Mouse (Mus musculus) c-Kit-positive CD71-positive TER-119-positive erythroid progenitor cells, embryonic 14.5 days (primary cell): ENCODE data around the gene Erbb3.
A peak's percentile ranks its signal among the peaks of the same experiment; 100 is the strongest.

Experiments
- DNase-seq: peaks from one replicate; pipeline ENCODE4 v3.0.0-alpha.2; 2013; ENCODE audit warnings: low spot score

The Erbb3 gene

DNA sequence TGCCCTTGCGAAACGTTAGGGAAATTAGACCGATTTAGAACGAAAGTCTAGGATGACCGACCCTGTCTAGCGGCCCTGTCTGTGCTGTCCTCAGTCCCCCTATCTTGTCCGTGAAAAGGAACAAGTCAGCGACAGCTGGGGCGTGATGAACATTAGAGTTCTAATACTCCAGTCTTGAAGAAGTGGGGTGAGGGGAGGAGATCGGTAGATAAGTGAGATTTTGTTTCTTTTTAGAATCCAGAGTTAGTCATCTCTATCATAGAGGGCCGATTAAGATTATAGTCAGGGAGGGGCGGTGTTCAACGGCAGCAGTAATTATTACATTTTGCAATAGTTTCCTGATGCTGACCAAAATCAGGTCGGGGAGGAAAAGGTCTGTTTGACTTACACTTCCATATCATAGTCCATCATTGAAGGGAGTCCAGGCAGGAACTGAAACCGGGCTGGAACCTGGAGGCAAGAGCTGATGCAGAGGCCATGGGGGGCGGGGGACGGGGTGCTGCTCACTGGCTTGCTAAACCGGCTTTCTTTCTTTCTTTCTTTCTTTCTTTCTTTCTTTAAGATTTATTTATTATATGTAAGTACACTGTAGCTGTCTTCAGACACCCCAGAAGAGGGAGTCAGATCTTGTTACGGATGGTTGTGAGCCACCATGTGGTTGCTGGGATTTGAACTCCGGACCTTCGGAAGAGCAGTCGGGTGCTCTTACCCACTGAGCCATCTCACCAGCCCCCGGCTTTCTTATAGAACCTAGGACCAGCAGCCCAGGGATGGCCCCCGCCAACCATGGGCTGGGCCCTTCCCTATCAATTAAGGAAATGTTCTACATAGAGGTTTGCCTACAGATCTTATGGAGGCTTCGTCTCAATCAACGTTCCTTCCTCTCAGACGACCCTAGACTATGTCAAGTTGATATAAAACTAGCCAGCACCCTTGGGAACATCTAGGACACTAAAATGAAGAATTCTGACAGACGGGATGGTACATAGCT is 62.8 kb downstream of the Erbb3 start:
- DNase-seq = no peak

DNA sequence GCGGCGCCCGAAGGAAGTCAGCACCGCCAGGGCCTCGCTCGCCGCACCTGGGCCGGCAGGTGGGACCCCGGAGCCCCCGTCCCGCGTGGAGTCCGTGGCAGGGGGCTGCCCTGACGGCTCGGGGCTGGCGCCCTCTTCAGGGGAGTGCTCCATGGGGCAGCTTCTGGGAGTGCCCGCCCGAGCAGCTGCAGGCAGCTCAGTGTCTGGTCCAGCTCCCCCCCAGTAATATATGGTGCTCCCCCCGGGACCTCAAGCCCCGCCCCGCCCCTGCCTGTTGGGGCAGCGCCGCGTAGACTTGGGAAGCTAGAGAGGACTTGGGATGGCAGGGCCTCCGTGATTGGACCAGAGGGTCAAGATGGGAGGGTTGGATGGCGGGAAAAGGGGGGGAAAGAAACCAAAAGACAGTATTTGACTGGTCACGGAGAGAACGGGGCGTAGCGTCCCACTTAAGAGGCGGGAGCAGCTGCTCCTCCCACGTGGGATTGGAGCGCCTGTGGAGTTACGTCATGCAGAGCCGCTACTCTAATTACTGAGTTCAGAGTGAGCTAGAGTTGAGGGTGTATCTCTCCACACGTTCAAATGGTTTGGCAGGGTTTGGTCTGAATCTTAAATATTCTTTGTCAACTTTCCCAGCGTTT is 63.7 kb downstream of the Erbb3 start, which contains the start of gene Esyt1:
Gene Esyt1, minus strand, starts transcription at position 201 of the 638 bp plus-strand sequence.
- peak; percentile 99 for DNase-seq

GRCm38 (mm10) chr10:128524732-128525662 is 64.5 kb downstream of the Erbb3 start:
- DNase-seq = peak; percentile 52

DNA sequence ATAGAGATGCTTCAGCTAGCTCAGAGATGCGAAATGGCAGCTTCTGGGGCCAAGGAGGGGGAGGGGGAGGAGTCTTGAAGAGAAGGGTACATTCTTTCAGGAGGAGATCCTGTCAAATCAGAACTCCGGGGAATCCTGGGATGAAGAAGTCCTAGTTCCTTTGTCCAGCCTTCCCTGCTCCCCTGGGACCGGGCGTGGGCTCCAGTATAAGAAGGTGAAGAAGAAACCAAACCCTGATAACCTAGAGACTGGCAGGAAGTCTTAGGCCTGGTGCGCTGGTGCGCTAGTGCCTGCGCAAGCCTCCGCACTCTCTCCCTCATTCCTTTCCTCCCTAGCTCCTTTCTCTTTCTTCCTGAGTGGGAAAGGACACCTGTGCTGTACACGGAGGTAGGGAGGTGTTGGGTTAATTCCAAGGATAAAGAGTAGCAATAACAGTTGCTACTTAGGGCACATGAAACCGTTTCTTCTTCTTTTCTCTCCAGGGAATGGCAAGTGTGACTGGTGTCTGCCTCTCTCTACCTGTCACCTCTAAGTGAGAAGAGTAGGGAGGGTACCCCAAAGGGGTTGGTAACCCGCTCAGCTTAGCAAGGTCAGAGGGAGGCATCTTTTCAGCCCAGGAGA is 65.2 kb downstream of the Erbb3 start:
- DNase-seq = no peak

- no peak for DNase-seq
These were observed 67.1 kb downstream of the Erbb3 start for GRCm38 (mm10) chr10:128522351-128522750.

GRCm38 (mm10) chr10:128520591-128520990 is 68.9 kb downstream of the Erbb3 start:
- no peak for DNase-seq

DNA sequence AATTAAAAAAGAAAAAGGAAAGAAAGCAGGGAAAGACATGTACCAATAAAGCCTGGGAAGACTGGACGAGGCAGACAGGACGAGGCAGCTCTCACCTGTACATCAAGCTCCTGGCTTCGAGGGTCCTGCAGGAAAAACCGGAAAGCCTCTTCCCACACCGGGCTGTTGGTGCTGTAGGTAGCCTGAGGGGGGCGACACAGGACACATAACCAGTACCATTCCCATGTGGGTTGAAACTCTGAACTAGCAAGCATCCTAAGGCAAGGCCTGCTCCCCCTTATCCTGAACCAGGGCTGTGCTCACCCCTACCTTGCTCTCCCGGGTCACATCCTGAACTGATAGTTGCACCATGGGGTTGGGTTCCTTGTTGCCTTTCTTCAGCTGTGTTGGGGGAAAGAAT is 70.6 kb downstream of the Erbb3 start:
- no peak for DNase-seq
